Mouse (Mus musculus) CD8-positive naive resting alpha-beta T cell, adult 2 months (primary cell): ENCODE measurements around the gene Plgrkt.
A peak's percentile ranks its signal among the peaks of the same experiment; 100 is the strongest.

Experiments used
- DNase-seq, 2 experiments: peaks; one replicate each; pipeline ENCODE4 v3.0.0; 2022; ENCODE audit warnings: low read depth in 2 of 2, low spot score in 2 of 2

The Plgrkt gene

DNA sequence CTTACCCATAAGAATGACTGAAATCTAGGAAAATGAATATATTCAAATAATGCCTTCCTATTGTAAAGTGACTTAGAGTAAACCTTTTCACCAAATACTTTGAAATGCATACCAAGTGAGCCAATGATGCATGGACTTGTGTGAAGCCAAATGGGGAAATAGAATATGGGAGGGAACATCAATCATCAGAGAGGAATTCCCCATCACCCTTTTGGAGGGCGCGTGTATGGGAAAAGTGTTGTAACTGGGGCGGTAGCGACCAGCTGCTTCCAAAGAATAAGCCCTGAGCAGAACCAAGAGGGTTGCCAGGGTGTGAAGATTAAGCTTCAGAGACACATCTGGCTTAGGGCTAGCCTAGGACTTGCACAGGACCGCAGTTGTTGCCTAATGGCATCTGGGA lies 16.2 kb upstream of the Plgrkt start:
- no peak for DNase-seq

DNA sequence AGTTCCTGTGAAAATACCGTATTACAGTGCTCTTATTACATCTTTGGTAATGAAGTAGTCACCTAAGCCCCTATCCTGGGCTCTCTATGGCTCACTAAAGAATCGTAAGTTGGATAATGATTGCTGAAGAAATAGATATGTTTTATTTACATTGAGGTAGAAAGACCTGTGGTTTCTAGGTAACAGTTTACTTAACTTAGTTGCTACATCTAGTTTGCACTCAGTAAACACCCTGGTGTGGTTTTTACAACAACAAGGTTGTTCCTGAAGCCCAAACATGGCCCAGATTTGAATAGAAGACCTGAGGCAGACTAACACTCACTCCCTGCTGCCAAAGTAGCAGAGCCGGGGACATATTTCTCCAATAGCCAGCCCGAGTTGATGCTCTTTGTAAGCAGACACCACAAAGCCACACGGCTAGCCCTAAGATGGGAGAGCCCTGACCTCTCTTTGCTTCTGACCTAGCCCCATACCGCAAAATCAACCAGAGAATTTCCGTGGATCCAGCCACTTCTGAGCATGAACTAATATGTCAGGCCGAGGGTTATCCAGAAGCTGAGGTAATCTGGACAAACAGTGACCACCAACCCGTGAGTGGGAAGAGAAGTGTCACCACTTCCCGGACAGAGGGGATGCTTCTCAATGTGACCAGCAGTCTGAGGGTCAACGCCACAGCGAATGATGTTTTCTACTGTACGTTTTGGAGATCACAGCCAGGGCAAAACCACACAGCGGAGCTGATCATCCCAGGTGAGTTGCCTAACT lies 12.8 kb upstream of the Plgrkt start:
- no peak for DNase-seq

DNA sequence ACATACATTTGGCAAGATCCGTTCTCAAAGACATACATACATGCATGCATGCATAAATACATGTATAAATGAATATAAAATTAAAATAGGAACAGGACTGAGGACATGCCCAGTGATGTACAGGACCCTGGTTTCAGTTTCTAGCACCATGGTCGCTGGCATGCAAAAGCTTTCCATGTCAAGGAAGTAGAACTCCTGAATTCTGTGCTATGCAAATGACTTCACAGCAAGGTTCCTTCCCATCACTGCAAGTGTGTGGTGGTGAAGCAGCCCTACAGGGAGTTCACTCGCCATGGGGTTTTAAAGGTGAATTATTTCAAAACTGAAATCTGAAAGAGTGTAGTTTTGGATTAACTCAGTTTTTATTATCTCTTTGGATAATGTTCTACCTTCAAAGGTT lies 9.2 kb upstream of the Plgrkt start:
- no peak for DNase-seq

DNA sequence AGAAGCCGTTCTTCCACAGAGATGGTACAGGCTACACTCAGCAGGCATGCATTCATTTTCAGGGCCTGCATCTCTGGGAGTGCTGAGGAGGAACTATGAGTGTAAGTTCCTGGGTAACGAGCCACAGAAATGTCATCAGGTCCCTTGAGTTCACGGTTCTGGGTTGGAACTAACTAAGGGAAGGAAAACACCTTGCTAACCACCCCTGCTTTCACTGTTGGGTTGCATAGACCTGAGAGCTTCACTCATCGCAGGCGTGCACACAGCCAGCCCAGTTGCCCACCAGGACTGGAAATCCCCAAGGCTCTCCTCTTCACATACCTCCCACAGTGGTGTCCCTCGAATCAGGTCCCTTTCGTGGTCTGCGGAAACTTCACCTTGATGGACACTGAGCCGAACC lies 7.8 kb upstream of the Plgrkt start:
- DNase-seq, result no peak

DNA sequence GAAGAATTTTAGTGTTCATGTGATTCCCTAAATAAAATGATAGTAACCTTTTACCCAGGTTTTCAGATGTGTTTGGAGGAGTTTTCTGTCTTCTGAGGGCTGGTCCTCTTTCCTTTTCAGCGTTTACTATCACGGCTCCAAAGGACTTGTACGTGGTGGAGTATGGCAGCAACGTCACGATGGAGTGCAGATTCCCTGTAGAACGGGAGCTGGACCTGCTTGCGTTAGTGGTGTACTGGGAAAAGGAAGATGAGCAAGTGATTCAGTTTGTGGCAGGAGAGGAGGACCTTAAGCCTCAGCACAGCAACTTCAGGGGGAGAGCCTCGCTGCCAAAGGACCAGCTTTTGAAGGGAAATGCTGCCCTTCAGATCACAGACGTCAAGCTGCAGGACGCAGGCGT lies 6.2 kb upstream of the Plgrkt start:
- no peak for DNase-seq

DNA sequence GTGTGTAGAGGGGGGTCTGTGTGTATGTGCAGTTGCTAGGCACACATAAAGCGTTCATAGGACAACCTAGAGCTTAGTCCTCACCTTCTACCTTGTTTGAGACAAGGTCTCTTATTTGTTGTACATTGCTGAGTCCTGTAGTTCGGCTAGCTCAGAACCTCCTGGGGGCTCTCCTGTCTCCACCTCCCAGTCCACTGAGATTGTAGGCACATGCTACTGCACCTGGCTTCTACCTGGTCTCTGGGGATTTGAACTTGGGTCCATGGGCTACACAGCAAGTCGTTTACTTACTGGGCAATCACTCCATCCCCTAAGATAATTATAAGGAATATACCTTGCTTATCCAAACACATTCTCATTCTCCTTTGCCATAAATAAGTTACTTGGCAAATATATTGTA lies 5.4 kb upstream of the Plgrkt start:
- DNase-seq, result no peak

DNA sequence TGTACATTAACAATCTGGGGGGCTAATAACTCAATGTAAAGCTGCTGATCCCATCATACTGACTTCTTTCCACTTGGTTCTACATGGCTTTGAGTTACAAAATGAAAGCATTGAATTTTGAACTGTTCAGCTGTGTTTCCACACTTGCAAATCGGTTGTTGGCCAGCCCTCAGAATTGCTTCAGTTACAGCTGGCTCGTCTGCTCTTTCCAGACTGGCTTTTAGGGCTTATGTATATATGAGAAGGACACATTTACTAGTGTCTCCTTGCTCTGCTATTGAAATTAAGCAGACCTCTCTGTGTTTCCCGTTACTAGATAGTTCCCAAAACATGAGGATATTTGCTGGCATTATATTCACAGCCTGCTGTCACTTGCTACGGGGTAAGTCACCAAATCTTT lies 4.9 kb upstream of the Plgrkt start:
- DNase-seq, result no peak

DNA sequence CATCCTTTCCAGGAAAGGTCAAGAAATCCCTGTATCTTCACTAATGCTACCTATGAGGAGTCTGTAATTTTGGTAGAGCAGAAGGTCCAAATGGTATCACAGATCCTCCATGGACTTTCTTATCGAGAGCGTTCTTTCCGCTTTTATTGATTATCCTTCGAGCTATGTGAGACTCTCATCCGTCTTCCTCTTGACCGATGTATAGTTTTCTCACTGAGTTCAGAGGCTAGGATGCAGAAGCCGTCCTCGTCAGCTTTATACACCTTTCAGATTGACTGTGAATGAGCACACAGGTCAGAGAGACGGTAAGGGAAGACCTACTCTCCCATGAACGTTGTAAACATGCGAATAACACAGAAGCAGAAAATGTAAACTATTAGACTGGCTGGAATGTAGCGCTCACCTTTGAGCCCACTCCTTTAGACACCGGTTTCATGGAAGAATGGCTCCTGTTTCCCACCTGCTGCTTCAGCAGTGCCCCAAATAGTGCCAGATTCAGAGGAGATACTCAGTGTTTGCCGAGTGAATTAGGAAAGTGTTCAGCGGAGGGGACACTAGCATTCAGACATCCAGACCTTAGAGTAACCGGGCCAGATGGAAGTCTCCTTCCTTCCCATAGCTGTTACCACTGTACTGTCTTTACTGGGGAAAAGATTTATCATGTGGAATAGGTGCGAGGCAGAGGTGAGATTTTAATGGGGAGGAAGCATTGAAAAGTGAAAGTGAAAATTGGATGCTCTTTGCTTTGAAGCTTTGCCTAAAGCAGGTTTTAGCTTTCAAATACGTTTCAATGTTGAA lies 4.3 kb upstream of the Plgrkt start:
- no peak for DNase-seq

DNA sequence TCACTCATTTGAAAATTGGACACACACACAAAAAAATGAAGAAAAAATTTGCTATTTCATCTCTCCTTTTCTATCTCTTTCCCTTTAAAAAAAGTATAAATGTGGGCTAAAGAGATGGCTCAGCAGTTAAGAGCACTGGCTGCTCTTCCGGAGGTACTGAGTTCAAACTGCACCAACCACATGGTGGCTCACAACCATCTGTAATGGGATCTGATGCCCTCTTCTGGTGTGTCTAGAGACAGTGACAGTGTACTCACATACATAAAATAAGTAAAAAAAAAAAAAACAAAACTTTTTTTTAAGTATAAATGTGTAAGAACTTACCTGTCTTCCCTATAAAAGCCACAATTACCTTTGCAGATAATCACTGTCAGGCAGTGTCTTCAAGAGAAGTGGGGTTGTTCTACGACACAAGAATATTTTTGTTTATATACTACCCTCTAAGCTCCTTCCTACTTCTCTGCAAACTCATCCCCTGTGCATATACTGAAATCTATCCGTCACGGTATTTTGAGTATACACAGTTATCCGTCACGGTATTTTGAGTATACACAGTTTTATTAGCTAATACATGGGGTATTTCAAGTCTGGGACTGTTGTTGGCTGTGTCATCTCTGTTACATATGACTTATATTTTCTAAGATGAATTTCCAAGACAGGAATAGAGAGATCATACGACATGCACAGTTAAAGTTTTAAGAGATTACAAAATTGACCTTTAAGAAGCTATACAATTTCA lies 3.5 kb upstream of the Plgrkt start:
- no peak for DNase-seq

DNA sequence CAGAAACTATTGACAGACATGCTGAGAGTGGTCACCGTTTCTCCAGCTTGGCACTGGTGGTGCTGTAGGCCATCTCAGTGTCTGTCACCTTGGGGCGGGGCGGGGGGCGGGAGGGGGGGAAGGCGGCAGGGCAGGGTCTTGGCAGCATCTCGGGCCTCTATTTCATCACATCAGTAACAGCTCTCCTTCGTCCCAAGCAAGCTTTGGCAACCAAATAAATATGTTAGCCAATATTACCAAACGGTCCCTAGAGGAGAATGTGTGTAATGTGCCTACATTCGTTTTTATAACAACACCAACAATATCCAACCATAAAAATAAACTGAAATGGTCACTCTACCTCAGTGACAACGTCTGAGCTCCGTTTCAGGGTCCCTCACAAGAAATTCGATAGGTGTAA lies 2.9 kb upstream of the Plgrkt start:
- DNase-seq, result no peak

DNA sequence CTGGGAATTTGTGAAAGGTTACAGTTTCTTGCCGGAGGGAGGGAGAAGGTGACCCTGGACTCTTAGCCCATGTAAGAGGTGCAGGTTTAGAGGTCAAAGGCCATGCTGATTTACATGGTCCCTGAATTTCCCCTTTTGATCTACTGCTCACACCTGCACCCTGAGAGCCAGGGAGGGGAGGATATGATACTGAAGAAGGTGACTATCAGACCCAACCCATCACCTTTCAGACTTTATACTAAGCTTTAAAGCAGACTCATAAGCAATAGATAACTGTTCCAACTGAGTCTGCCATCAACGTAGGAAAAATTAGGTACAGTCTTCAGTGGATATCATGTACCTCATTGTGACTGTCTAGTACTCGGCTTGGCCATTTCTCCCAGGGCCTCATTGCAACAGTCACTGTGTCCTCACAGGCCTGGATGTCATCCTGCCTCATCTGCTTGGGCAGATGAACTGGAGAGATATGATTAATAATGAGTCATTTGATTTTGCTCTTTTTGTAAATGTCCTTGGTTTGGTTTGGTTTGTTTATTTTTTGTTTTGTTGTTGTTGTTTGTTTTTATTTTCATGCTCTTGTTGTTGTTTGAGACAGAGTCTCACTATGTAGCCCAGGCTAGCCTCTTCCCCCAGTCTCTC lies 1.6 kb upstream of the Plgrkt start:
- DNase-seq, result no peak

DNA sequence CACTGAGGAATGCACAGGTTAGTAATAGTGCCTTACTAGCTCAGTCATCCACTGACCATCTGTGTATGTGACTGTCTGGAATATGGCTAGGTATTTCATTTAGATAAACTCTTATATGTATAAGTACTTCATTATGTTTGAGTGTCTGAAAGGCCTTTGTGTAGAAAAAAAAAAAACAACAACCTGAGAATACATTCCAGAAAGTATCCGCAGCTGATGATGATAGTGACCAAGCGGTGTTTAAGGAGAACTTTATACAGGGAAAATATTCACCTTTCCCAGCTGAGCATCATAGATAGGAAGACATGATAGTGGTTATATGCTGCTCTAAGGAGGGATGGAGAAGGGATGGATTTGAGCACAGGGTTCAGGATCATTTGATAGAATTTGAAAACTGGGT lies 851 bp upstream of the Plgrkt start:
- no peak for DNase-seq

DNA sequence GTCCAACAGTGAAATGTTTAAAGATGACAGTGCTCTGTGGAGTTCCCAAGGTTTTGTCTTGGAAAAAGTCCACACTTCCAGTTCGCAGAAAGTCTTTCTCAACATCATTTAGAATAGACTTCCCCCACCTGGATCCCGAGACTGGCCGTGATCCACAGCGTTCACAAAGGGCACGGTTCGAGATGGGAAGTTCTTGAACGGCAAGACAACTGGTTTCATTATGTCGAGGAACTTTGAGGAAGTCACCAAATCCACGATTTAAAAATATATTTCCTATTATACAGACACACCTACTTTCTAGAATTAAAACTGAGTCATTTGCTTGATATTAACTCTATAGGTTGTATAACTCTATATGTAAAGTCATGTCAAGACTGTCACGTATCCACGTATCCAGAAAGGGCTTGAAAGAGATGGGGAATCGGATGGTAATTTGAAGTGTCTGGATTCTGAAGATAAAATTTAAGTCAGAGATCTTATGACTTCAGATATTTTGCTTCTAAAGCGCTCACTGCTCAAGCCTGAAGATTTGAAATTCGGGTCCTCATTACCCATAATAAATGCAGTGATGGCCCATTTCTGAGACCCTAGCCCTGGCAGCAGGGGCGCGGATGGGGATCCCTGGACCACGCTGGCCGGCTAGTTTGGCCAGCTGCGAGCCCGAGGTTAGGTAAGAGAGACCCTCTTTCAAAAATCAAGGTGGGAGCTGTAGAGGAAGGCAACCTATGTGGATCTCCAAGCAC lies 793 bp downstream of the Plgrkt start:
- DNase-seq, result no peak

DNA sequence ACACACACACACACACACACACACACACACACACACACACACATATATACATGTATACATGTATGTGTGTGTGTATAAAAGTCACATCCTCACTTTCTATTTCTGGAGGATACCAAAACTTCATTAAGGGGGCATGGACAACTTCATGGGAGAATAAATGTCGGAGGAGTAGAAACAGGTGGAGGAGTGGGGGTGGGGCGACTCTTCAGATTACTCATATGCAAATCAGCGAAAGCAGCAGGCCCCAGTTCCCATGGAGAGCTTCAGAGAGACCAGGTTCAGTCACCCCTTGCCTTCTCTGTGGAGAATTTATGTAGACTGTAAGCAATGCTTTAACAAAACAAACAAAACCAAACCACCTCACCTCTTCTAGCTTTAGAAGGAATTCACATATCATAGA lies 2.1 kb downstream of the Plgrkt start:
- no peak for DNase-seq

DNA sequence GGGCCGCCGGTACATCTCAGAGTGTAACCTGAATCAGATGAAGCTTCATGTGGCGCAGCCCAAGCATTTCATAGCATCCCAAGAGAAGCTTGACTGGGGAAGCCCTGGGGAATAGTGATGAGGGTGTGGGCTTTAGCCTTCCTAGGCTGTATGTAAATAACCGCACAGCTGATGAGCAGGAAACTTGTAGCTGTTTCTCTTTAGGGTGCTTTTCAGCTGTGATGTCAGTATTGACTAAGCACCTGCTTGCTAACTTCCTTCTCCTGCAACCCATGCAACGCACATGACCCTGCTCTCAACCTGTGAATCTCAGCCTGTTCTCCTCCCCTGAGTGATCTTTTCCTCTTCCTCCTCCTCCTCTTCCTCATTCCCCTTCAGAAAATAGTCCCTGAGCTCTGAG lies 3.1 kb downstream of the Plgrkt start:
- no peak for DNase-seq

DNA sequence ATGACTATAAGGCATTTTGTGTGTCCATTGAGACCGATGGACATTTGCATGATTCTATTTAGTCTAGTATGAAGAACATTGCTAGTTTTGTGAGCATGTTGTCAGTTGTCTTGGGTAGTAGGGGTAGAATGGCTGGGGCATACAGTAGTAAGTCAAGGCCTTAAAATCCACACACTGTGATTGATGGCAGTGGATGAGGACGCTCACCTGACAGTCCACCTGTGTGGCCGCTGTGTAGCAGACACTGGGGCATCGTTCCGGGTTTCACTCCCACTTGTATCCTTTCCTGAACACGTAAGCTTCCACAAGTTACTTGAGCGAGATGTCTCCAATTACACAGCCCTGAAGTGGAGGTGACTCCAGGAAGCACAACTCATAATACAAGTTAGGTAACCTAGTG lies 3.6 kb downstream of the Plgrkt start:
- no peak for DNase-seq

DNA sequence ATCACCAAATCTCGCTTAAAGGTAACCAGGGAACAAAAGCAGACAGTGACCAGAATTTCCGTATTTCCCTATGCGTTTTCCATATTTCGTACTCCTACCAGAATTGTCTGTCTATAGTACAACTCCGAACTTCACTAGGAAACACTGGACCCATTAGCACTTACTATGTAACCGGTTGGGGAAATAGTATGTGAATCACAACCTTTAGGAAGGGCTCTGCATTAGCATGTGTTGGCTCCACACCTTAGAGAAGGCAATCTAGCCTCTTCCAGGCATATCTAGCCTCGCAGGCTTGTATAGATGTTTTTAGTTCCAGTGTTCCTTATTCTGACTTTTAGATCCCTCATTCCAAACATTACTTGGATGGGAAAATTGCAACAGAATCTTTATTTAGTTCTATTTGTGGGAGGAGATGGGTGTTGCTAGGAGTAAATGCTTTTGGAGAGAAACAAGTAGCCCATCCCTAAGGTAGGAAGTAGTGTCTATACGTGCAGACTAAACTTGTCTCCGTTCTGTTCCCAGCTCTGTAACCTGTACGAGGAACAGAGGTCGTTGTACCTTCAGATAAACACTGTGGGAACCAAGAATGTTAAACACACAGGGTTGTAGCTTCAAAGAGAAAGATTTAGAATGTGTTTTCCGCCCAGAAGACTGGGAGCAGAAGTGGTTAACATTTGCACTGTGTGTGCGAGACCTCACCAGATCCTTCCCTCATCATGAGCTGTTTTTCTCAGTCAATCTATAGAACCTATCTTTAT lies 4.8 kb downstream of the Plgrkt start:
- DNase-seq, result no peak

DNA sequence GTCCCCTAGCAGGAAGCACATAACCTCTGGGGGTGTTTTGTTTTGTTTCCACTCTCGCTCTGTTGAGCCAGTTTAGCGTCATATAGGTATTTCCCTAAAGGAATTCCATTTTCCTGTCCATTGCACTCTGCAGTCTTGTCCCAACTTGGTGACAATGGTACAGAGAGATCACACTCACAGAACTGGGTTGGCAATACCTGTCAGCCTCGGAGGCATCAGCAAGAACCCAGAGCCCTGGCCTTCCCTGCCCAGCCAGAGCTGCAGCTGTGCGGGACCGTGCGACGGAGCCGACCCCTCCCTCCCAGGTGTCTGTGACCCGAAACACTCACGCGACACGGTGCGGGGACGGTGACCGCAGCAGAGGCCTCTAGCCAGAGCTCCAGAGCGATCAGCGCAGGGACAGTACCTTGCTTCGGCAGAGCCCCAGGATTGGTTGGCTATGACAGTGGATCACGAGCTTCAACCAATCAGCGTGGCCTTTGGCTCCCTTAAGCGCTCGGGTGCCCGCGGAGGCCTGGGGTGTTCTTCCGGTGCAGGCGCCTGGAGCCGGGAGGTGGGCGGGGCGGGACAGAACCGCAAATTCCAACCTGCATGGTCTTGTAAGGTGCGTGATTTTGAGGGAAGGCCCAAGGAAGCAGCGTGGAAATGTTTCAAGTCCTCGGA lies 5.6 kb downstream of the Plgrkt start:
- peak; percentile 63 to 71 for DNase-seq

DNA sequence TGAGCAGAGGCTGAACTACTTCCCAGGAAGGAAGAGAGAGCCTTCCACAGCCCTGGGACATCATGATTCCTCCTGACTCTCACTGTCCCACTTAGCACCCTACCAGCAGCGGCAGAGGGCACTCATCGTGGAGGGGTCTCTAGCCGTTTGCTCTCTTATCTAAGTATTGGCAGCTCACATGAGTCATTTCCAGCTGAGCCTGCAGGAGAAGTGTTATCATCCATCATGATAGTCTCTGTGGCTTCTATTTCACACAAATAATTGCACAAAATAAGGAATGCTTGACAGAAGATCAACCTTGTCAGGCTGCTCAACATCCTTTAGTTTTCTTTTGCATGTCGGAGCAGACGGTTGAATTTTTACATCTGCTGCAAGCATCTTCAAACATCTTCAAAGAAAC lies 6.9 kb downstream of the Plgrkt start:
- no peak for DNase-seq

DNA sequence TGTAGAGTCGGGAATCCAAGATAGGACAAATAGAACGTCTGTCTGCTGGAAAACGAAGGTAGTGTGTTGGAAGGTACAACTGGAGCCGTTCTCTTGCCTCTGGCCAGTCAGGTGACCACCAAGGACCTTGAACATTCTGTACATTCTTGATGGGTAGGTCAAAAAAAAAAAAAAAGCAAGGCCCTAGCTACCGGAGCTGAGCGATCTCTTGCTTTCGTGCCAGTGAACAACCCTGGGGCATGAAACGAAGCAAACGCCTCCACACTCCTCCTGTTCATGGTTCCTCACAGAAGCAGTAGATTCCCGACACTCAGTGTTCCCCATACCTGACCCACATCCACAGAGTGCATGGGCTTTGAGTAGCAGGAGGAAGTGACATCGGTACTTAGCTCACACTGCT lies 10.9 kb downstream of the Plgrkt start:
- DNase-seq, result no peak
